Mouse (Mus musculus) stomach, embryonic 16.5 days (tissue): ENCODE data around the gene Gm12258. TPM values are rescaled to one million over a fixed set of nuclear protein-coding genes. Genes with fewer than 3 reads are reported as not detected.
A peak's percentile ranks its signal among the peaks of the same experiment; 100 is the strongest.

Source experiments
- ATAC-seq: fragments of 200-750 bp; cut with Nextera tagmentation; 2 replicates; pipeline ENCODE4 v1.8.0; 2017; ENCODE audit warnings: moderate number of reproducible peaks, moderate TSS enrichment; ENCODE audit not compliant: insufficient read depth, low FRiP score
- H3K27ac ChIP-seq: fragments of 300-500 bp; sonication (generic); 2 replicates; pipeline ENCODE4 v1.5.1; 2014; ENCODE audit warnings: low read length
- H3K27me3 ChIP-seq: fragments of 300-500 bp; sonication (generic); 2 replicates; pipeline ENCODE4 v1.6.1; 2014; ENCODE audit warnings: low read length, control low read depth, mixed read lengths; ENCODE audit not compliant: control insufficient read depth, insufficient read depth
- H3K36me3 ChIP-seq: fragments of 300-500 bp; sonication (generic); 2 replicates; pipeline ENCODE4 v1.6.1; 2014; ENCODE audit warnings: low read length; ENCODE audit not compliant: control insufficient read depth, insufficient read depth
- H3K4me1 ChIP-seq: fragments of 300-500 bp; sonication (generic); 2 replicates; pipeline ENCODE4 v1.6.1; 2014; ENCODE audit warnings: low read length, control low read depth, mixed read lengths; ENCODE audit not compliant: control insufficient read depth, insufficient read depth
- H3K4me2 ChIP-seq: fragments of 300-500 bp; sonication (generic); 2 replicates; pipeline ENCODE4 v1.6.1; 2014; ENCODE audit warnings: low read depth, low read length, mixed read lengths
- H3K4me3 ChIP-seq: fragments of 300-500 bp; sonication (generic); replicated peaks from 2 replicates; pipeline ENCODE4 v1.5.1; 2014; ENCODE audit warnings: mild to moderate bottlenecking, low read length
- H3K9ac ChIP-seq: fragments of 300-500 bp; sonication (generic); 2 replicates; pipeline ENCODE4 v1.6.1; 2014; ENCODE audit warnings: low read length
- H3K9me3 ChIP-seq: fragments of 300-500 bp; sonication (generic); replicated peaks from 2 replicates; pipeline ENCODE4 v1.6.1; 2016; ENCODE audit warnings: low read length, control low read depth; ENCODE audit not compliant: control insufficient read depth
- WGBS: fragments of 180-500 bp; shearing (Covaris S2); extraction: QIAGEN DNeasy Blood & Tissue Kit; methylation state at CpG from one replicate; pipeline ENCODE4 v1.1.7; 2014; 5-methylcytosine and 5-hydroxymethylcytosine counted together
- polyA plus RNA-seq: library from polyadenylated mRNA; unstranded; fragments of >200 nt; fragmentation: Nextera tagmentation; extraction: Ambion mirVana; gene quantifications from 2 replicates; pipeline ENCODE4 v1.2.1, GENCODE M21; 2015

The Gm12258 gene
- polyA plus RNA-seq, 1 experiment from 2014 or later, result 9.5 TPM

GRCm38 (mm10) chr11:58883756-58884155, 36.8 kb downstream of the Gm12258 start:
- no peaks in the 10 kb centered on the region for H3K9me3 ChIP-seq
- H3K9ac ChIP-seq, result no peak overlapping the region
- H3K27ac ChIP-seq, result no peak overlapping the region
- no peaks in the 10 kb centered on the region for H3K4me1 ChIP-seq
- 77% methylated on average over 8 of the region's 8 CpGs for WGBS
- no peak for ATAC-seq
- no peak overlapping the region for H3K4me2 ChIP-seq
- H3K4me3 ChIP-seq, result no peak overlapping the region
- 0 out of 2 replicates have a peak, but pooled peaks cover 3% of the 10 kb centered on the region for H3K36me3 ChIP-seq
- H3K27me3 ChIP-seq, result no peaks in the 10 kb centered on the region

DNA sequence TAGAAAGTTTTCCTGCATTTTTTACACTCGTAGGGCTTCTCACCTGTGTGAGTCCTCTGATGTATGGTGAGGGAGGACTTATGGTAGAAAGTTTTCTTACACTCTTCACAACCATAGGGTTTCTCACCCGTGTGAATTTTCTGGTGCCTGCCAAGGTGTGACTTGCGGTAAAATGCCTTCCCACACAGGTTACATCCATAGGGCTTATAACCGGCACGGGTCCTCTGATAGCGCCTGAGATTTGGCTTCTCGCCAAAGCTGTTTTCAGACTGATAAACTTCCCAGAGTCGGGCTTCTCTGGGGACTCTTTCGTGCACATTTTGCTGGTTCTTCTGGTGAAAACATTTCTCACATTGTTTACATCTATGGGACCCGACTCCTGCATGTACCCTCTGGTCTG, 43.6 kb downstream of the Gm12258 start:
- no peaks in the 10 kb centered on the region for H3K27me3 ChIP-seq
- H3K27ac ChIP-seq, result no peak overlapping the region
- peaks cover 27% of the 10 kb centered on the region for H3K36me3 ChIP-seq
- no peak overlapping the region for H3K4me2 ChIP-seq
- ATAC-seq, result no peak
- H3K9me3 ChIP-seq, result no peaks in the 10 kb centered on the region
- no peak overlapping the region for H3K4me3 ChIP-seq
- H3K4me1 ChIP-seq, result no peaks in the 10 kb centered on the region
- H3K9ac ChIP-seq, result no peak overlapping the region
- 89% methylated on average over 10 of the region's 10 CpGs for WGBS

GRCm38 (mm10) chr11:58894456-58894855, 47.5 kb downstream of the Gm12258 start:
- H3K27me3 ChIP-seq, result no peaks in the 10 kb centered on the region
- H3K9me3 ChIP-seq, result no peaks in the 10 kb centered on the region
- no peak overlapping the region for H3K9ac ChIP-seq
- peaks cover 23% of the 10 kb centered on the region for H3K36me3 ChIP-seq
- no peaks in the 10 kb centered on the region for H3K4me1 ChIP-seq
- no peak overlapping the region for H3K4me3 ChIP-seq
- 71% methylated on average over 6 of the region's 6 CpGs for WGBS
- H3K4me2 ChIP-seq, result no peak overlapping the region
- H3K27ac ChIP-seq, result no peak overlapping the region
- no peak for ATAC-seq

GRCm38 (mm10) chr11:58897485-58897884, 50.5 kb downstream of the Gm12258 start:
- Histone ChIP-seq H3K9ac (no peak overlapping the region), H3K27me3 (no peaks in the 10 kb centered on the region), H3K27ac (no peak overlapping the region), H3K4me1 (peaks cover under 1% of the 10 kb centered on the region; the same call in 1 of the 2 replicates), H3K4me2 (no peak overlapping the region), H3K9me3 (no peaks in the 10 kb centered on the region), H3K4me3 (no peak overlapping the region), H3K36me3 (peaks cover 4% of the 10 kb centered on the region; the same call in 1 of the 2 replicates)
- 83% methylated on average over 6 of the region's 6 CpGs for WGBS
- ATAC-seq, result no peak

DNA sequence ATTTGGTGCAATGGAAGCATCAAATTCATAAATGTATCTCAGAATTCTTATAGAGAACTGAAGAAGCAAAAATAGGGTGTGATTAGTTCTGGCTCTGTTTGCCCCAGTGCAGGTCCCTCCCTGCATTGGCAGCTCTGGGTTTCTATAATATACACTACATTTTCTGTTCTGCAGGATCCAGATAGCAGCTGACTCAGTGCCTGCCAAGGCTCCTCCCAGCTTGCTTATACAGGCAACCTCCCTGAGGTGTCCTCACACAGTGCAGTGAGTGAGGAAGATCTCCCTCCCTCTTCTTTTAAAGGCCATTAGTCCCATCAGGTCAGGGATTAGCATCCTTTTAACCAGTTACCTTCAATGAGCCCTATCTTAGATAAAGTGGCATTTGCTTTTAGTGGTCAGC, 54.1 kb downstream of the Gm12258 start:
- no peak for ATAC-seq
- no peaks in the 10 kb centered on the region for H3K27me3 ChIP-seq
- H3K4me1 ChIP-seq, result peaks cover 7% of the 10 kb centered on the region

GRCm38 (mm10) chr11:58903511-58904409, 56.8 kb downstream of the Gm12258 start, which contains the start of gene Zfp39:
TSS of gene Zfp39 (minus strand) at chr11:58904225.
- ATAC-seq, result peak; percentile 97
- peak within 1 kb of the TSS; percentile 90 for H3K27ac ChIP-seq
- H3K9me3 ChIP-seq, result no peaks in the 10 kb centered on the region
- H3K4me1 ChIP-seq, result peaks cover 7% of the 10 kb centered on the region
- H3K36me3 ChIP-seq, result no peaks in the 10 kb centered on the region
- under 1% methylated on average over 40 of the region's 40 CpGs for WGBS
- H3K4me3 ChIP-seq, result peak within 1 kb of the TSS; percentile 67
- H3K9ac ChIP-seq, result peak within 1 kb of the TSS; percentile 85
- no peaks in the 10 kb centered on the region for H3K27me3 ChIP-seq
- peak within 1 kb of the TSS; percentile 88 for H3K4me2 ChIP-seq

More for the DNA sequence above, 54.1 kb downstream of the Gm12258 start:
- Histone ChIP-seq H3K4me3 (no peak overlapping the region), H3K9ac (no peak overlapping the region), H3K9me3 (no peaks in the 10 kb centered on the region), H3K27ac (no peak overlapping the region), H3K36me3 (no peaks in the 10 kb centered on the region), H3K4me2 (no peak overlapping the region)

DNA sequence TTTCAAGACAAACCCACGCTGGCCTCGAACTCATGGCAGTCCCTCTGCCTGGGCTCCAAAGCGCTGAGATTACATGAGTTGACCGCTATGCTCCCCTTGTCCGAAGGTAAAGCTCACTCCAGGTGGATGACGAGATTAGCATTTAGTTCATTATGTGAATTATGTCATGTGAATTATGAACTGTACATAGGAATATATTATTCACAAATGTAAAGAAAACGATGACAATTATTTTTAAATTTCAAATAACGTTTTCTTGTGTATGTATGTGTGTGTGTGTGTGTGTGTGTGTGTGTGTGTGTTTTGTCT, 57.4 kb downstream of the Gm12258 start:
- Histone ChIP-seq H3K4me1 (peaks cover 7% of the 10 kb centered on the region), H3K9me3 (no peaks in the 10 kb centered on the region), H3K9ac (peak overlapping the region; percentile 85), H3K27ac (peak overlapping the region; percentile 54; the same call in 1 of the 2 replicates), H3K27me3 (no peaks in the 10 kb centered on the region), H3K36me3 (no peaks in the 10 kb centered on the region), H3K4me2 (peak overlapping the region; percentile 88), H3K4me3 (peak overlapping the region; percentile 67)
- ATAC-seq, result peak; percentile 15; the same call in 1 of the 2 replicates
- under 1% methylated on average over 8 of the region's 8 CpGs for WGBS

GRCm38 (mm10) chr11:58904838-58905237, 57.9 kb downstream of the Gm12258 start:
- Histone ChIP-seq H3K4me2 (no peak overlapping the region), H3K27ac (no peak overlapping the region), H3K27me3 (no peaks in the 10 kb centered on the region), H3K9ac (no peak overlapping the region), H3K4me1 (peaks cover 7% of the 10 kb centered on the region), H3K9me3 (no peaks in the 10 kb centered on the region), H3K4me3 (no peak overlapping the region), H3K36me3 (no peaks in the 10 kb centered on the region)
- WGBS, result 45% methylated on average over 6 of the region's 6 CpGs
- ATAC-seq, result no peak
